Mouse (Mus musculus): ENCODE measurements at regions not wholly inside any gene's neighbourhood (a gene's known extent, or its start where the extent isn't known, plus 50 kb on each side); places are given as distances from the start of the nearest gene placed in this dataset.

DNA sequence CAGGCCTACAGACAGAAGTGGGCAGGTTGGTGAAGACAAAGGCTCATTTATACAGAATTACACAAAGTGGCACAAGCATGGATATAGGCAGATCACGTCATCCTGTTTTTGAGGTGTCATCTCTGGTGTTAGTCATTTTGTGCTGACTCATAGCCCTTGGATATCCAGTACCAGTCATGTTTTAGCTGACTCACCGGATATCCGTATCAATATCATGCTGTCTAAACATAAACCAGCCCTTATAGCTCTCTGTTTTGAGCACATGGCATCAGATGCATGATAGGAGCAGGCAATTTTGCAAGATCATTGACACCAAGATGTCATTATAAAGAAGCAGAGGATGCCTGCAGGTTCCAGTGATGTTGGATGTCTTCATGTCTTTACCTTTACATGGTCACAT lies 97.5 kb upstream of the Mki67 start:
- no peak for ATAC-seq (ENCODE audit: extremely low read depth, insufficient number of reproducible peaks, low FRiP score, poor library complexity, severe bottlenecking)

DNA sequence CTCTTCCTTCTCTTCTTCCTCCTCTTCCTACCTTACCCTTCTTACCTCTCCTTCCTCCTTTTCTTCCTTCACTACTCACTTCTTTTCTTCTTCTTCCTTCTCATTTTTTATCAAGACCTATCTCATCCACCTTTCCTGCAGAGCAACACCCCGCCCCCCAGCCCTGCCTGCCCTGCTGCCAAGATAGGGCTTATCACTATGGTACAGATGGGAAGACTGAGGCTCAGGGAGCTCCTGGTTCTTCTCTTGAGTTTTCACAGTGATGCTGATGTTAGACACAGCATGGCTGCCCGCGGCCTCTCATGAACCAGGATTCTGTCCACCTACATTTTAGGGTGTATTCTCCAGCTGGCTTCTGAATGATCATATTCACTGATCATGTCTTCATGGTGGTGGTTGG lies 100.0 kb upstream of the Mki67 start:
- no peak for ATAC-seq (ENCODE audit: extremely low read depth, insufficient number of reproducible peaks, low FRiP score, poor library complexity, severe bottlenecking)

DNA sequence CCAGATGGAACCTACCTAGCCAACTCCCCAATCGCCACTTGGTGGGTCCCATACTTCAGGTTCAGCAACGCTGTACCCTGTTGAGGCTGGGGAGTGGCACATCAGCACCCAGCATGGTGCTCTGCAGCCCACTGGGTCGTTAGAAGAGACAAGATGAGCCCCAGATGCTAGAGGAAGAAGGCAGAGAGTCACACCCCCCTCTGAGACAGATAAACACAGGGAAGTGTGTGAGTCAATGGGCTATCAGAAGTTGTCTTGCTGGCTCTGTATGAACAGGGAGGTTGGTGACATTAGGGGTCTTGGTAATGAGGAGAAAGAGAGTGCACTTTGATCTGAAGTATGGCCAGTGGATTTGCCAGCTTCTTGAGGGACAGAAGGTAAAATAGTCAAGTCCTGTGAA lies 101.7 kb upstream of the Mki67 start:
- ATAC-seq (ENCODE audit: extremely low read depth, insufficient number of reproducible peaks, low FRiP score, poor library complexity, severe bottlenecking), result no peak

DNA sequence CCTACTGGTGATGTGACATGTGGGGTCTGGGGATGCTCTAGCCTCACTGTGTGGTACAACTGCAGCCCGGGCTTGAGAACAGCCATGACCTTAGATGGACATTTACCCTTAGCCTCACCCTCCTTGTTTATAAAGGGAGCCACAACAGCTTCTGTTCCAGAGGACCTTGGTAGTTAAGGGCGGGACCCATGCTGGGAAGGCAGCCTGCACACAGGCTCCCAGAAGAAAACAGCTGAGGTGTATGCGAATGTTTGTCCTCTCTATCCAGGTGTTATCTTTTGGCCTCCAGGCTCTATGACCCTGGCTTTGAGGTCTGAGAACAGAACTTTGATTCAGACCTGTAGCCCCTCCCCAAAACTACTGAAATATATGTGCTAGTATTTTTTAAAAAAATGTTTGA lies 102.1 kb upstream of the Mki67 start:
- no peak for ATAC-seq (ENCODE audit: extremely low read depth, insufficient number of reproducible peaks, low FRiP score, poor library complexity, severe bottlenecking)

DNA sequence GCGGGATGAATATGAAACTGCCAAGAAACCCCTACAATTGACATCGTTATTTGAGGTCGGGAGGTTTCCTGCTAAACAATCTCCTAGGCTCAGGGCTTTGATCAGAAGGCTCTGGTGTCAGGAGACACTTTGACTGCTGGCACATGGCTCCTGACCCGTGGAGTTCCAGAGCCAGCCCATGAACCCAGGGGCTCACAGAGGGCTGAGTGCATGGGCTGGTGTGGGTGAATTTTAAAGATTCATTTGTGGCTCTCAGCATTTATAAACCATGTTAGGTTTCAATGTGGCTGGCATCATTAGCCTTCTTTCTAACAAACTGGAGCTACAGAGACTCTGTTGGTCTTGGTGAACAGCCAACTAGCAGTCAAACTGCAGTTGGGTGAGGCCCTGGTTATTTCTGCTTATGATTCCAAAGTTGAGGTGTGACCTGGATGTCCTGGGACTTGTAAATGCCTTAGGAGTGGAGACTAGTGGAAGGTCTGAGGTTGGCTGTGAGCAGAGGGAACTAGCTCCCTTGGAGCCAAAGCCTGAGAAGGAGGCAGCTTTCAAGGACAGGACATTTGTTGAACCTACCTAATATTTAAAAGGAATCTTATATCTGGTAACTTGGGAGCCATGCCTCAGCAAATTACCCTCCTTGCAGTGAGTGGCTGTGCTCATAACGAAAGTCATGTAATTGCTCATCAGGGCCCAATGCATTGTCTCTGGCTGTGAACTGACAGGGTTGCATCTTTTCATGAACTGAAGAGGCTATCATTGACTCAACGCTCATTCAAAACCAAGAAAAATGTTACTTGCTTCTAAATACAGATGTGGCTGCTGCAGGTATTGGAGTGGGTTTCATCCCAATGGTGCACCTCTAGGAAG lies 108.0 kb upstream of the Mki67 start:
- no peak for ATAC-seq (ENCODE audit: extremely low read depth, insufficient number of reproducible peaks, low FRiP score, poor library complexity, severe bottlenecking)

DNA sequence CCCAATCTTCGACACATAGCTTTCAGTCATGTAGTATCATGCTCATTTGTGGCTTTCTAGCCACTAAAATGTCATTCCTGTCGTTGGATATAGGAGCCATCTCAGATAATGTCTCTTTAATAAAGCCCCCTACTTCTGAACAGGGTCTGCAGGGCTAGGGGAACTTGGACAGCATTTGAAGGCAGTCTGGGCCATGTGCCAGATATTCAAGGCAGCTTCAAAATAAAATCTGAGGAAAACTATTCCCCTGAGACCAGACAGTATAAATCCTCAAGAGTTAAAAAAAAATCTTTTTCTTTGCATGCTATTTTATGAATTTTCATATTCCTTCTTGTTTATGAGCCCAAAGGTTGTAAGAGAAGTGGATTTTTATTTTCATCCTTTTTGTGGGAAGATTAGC lies 113.1 kb upstream of the Mki67 start:
- ATAC-seq (ENCODE audit: extremely low read depth, insufficient number of reproducible peaks, low FRiP score, poor library complexity, severe bottlenecking), result no peak

DNA sequence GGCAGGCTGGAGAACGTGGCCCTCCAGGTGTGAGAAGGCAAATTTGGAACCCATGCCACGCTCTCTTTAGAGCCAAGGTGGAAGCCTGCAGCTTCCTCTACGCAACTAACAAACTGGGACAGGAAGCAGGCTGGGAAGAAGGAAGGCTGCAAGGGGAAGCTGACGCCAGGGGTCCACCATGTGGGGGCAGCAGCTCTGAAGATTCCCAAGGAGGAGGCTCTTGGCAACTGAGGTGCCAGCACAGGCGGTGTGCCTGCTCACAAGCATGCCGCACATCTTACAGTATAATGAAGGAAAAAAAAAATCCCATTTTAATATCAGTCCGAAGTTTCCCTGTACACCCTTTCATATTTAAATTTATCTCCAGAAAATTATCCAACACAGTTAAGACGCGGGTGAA lies 117.3 kb upstream of the Mki67 start:
- no peak for ATAC-seq (ENCODE audit: extremely low read depth, insufficient number of reproducible peaks, low FRiP score, poor library complexity, severe bottlenecking)

DNA sequence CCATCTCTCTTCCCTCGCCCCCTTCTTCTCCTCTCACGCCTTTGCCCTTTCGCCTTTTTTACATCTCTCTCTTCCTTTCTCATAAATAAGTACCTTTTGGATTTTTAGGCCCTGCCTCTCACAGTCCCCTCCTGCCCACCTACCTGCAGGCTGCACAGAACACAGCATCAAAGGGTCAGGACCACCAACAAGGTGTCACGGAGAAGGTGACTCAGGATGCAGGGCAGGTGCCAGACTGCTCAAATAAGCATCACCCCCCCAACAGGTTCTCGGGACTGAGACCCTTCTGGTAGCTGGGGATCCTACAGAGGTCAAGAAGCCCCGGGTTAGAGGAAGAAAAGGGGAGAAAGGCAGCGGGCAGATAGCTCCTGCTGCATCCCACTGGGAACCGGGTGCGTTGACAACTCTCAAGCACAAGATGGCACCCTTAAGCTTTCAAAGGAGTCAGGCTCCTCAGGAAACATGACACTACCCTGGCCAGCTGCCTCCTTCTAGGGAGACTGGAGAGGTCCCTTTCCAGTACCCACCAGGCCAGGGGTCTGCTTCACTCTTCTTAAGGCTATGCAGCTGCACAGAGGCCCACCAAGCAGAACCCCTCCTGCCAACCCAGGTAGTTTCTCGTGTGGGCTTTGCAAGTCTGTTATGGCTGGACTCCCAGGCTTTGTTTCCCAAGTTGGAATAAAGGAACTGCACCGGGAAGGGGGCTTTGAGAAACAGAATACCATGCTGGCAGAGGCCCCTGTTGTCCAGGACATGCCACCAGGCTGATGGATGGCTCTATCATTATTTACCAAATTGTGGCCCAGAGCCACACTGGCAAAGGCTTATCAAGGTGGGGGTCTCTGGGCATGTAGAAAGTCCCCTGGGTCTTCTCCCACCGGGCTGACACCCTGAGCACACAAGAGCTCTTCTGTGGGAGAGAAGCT lies 120.9 kb upstream of the Mki67 start:
- no peak for ATAC-seq (ENCODE audit: extremely low read depth, insufficient number of reproducible peaks, low FRiP score, poor library complexity, severe bottlenecking)

DNA sequence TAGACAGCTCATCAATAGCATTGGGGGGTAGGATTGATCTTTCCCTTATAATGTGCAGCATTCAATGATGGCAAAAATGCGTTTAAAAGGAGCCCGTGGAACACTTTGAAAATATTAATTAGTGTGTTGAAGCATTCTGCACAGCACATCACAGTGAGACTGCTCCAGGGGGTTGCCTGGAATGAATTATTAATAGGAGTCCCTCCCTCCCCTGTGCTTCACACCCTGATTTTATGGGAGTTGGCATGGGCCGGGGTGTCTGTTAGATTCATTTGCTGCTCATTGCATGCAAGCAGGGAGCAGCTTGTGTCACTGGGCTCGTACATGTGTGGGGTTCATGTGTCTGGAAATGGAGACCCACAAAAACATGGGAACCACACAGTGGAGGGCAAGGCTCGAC lies 127.9 kb upstream of the Mki67 start:
- no peak for ATAC-seq (ENCODE audit: extremely low read depth, insufficient number of reproducible peaks, low FRiP score, poor library complexity, severe bottlenecking)

DNA sequence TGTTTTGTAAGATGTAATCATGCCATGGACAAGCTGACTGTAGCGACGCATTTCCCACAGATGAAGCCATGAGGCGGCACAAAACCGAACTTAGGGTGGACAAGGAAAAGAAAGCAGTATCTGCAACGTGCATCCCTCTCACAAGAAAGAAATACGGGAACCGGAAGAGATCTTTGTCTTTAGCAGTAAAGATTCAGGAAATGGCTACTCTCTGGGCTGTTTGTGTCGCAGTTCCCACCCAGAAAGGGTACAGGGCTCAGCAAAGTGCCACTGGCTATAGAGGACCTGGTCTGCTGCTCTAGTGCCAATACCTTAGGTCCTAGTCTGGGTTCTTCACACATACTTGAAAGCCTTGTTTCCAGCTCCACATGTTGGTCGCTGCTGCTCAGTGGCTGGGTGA lies 131.1 kb upstream of the Mki67 start:
- no peak for ATAC-seq (ENCODE audit: extremely low read depth, insufficient number of reproducible peaks, low FRiP score, poor library complexity, severe bottlenecking)

DNA sequence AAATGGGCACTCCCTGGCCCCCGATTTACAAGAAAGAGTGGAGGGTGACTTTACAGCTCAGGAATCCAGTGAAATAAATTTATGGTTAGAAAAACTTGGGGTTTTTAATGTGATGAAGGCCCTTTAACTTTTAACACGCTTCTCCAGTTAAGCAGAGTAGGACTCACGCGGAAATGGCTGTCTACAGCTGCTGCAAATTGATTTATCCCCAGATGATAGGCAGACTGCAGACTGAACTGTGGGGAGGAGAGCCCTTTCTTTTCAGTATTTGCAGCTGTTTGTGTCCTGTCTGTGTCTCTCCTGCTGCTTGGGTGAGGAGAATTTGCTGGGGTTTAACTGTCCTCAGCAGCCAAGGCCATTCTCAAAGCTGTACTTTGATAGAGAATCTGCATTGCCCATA lies 132.0 kb upstream of the Mki67 start:
- ATAC-seq (ENCODE audit: extremely low read depth, insufficient number of reproducible peaks, low FRiP score, poor library complexity, severe bottlenecking), result no peak

DNA sequence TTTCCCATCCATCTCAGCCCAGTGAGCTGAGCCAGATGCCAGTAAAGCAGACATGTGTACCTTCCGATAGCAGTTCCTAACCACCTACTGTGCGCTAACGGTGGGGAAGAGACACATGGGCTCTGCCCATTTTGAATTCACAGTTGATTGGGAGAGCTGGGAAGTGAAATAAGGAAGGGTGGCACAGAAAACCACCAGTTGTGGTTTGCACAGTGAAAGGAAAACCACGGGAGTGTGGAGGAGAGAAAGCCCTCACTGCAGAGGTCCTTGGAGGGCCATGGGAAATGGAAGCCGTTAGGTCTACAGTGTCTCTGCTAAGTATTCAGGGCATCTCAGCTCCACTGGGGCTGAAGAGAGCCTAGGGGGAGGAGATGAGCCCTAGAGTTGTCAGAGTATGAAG lies 132.7 kb upstream of the Mki67 start:
- ATAC-seq (ENCODE audit: extremely low read depth, insufficient number of reproducible peaks, low FRiP score, poor library complexity, severe bottlenecking), result no peak

DNA sequence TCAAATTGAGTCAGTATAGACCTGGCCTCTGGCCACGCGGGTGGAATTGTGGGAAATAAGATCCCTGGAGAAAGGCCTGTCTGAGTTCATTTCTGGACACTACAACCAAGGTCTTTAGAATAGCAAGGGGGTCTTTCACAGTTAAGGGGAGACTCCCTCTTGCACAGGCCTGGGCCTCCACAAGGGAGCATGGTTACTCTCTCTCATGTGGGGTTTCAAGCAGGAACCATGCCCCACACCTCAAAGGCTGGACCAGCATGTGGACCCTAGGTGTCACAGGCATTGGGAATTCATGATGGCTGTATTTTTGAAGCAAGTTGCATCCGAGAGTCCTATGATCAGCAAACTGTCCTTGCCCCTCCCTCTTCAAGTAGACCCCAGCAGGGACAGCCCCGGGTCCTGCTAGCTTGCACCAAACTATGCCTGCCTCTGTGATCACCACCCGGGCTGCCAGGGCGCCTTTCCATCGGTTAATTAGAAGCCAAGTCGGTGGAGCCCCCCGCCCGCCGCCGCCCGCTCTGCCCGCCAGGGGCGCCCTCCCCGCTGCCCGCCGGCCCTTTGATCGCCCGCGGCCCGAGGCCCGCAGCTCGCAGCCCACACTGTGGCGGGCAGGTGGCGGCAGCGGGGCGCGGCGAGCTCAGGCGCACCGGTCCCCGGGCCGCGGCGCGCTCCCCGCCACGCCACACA lies 137.1 kb upstream of the Mki67 start:
- ATAC-seq (ENCODE audit: extremely low read depth, insufficient number of reproducible peaks, low FRiP score, poor library complexity, severe bottlenecking), result no peak

DNA sequence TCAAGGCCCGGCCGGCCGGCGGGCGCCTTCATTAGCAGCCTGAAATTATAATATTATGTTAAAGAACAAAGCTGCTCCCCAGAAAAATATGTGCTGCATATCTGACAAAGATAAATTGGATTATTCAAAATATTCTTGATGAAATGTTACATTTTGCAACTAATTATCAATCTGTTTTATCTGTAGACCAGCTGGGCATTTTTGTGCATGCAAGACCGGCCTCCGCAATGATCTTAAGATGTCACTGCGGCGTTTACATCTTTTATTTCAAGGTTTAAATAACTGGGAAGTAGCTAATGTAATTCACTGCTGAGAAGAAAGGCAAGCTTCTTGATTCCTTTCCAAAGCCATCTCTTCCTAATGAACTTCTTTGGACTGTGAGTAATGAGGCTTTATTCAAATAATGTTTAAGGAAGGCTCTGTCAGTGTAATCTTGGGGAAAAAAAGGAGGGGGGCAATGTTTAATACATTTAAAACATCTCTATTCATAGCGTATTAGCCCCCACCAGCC lies 137.7 kb upstream of the Mki67 start:
- ATAC-seq (ENCODE audit: extremely low read depth, insufficient number of reproducible peaks, low FRiP score, poor library complexity, severe bottlenecking), result no peak

DNA sequence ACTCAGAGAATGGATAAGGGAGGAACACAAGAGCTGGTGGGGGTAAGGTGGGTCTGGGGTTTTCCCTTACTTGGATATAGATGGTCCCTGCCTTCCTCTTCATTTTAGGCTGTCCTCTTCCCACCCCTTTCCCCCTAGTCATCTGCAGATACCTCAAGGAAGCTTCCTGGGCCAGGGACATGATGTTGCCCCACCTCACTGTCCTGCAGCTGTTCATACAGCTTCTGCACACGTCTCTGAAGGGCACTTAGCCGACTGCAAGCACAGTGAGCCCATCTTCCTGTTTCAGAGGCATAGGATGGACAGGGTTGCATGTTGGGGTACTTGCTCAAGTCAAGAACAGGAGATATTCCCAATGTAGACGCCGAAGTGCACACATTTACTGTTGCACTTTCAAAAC lies 144.1 kb upstream of the Mki67 start:
- no peak for ATAC-seq (ENCODE audit: extremely low read depth, insufficient number of reproducible peaks, low FRiP score, poor library complexity, severe bottlenecking)

DNA sequence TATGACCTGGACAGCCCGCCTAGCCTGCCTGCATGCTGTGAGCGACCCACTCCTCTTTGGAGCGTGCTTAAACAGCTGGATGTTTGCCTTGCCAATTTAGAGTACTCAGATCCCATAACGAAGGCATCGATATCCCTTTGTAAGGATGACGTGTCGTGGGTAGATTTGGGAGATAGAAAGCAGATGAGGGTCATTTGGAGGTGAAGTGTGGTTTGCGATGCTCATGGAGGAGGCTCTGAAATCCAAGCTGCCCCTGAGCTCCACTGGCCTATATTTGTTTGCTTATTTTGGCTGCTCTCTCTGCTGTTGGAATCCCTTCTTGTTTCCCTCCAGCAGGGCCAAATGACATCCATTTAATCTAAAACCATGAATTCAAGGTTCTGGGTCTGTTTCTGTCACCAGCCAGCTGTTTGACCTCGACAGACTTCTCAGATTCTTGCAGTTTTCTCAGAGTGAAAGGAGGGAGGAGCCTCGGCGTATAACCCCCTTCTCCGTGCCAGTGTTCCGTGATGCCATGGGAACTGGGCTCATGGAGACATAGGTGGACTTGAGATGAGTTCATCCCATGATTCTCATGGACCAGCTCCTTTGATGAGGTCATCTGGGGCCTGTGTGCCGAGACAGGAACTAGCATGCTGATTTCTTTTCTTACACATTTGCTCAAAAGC lies 144.7 kb upstream of the Mki67 start:
- no peak for ATAC-seq (ENCODE audit: extremely low read depth, insufficient number of reproducible peaks, low FRiP score, poor library complexity, severe bottlenecking)

DNA sequence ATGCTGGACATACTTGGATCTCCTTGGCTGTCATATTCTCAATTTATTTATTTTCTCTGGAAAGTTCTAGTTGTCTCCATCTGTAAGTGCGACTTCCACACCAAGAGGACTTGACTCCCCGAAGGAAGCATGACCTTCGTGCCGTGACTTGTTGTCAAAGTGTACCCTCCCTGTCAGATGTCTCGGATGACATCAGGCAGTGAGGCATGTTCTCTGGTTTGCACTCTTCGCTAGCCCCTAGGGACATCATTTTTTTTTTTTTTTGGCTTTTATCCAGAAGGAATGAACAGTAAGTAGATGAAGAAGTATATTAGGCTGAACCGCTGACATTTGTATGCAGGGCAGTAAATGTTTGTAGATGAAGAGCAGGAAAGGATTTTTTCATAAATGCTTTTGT lies 145.2 kb upstream of the Mki67 start:
- no peak for ATAC-seq (ENCODE audit: extremely low read depth, insufficient number of reproducible peaks, low FRiP score, poor library complexity, severe bottlenecking)

DNA sequence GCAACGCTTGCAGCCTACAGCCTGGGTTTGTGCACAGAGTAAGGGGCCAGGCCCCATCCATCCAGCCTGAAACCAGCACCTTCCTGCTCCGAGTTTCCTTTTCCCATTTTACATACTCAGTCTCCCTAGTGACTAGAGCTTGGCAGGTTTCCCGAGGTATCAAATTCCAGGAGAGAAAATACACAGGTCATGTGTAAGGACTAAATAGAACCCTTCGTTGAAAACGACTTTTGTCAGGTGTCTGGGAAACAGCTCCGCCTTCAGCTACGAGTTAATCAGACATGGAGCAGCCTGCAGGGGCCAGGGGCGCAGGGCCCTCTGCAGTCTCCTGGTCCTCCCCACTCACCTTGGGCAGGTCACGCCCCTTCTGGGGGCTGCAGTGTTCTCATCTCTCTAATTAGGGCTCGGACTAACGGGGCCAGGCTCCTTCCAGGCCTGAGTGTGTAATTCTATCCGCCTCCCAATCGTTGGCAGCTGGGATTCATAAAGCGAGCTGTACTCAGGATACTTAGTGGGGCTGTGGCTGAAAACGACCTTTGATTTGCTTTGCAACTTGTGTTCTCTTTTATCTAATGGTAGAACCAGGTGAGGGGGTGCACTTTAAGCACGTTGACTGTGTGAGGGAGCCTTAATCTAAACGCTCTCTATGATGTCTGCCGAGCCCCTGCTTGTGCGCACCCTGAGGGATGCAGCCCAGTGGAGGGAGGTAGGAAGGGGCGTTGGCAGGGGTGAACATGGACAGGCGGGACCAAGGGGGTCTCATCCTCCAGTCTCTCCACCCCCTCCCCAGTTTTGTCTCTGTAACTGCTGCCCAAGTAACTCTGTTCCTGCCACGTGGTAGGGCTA lies 147.6 kb upstream of the Mki67 start:
- ATAC-seq (ENCODE audit: extremely low read depth, insufficient number of reproducible peaks, low FRiP score, poor library complexity, severe bottlenecking), result no peak
